Mouse (Mus musculus) heart, embryonic 14.5 days (tissue): ENCODE data around the gene Cdk9. TPM values are rescaled to one million over a fixed set of nuclear protein-coding genes. Genes with fewer than 3 reads are reported as not detected.
A peak's percentile ranks its signal among the peaks of the same experiment; 100 is the strongest.

Source experiments
- ATAC-seq: fragments of 200-750 bp; cut with Nextera tagmentation; 2 replicates; pipeline ENCODE4 v1.8.0; 2017; ENCODE audit warnings: low read depth, moderate TSS enrichment; ENCODE audit not compliant: insufficient number of reproducible peaks, insufficient read depth, low FRiP score
- H3K27ac ChIP-seq, 2 experiments: fragments of 200-500 bp in 1 of 2; fragments of 300-500 bp in 1 of 2; sonication (generic) in 1 of 2; replicated peaks in 1 of 2; 2 replicates each; pipeline ENCODE4 v1.5.1; 2012 to 2014; ENCODE audit warnings: low read depth in 2 of 2, low read length in 2 of 2, control low read depth in 1 of 2, mild to moderate bottlenecking in 1 of 2, mixed read lengths in 1 of 2; ENCODE audit not compliant: control insufficient read depth in 1 of 2, insufficient read depth in 1 of 2
- H3K27me3 ChIP-seq: fragments of 300-500 bp; sonication (generic); 2 replicates; pipeline ENCODE4 v1.6.1; 2014; ENCODE audit warnings: mild to moderate bottlenecking, low read length, control low read depth; ENCODE audit not compliant: control insufficient read depth, insufficient read depth
- H3K36me3 ChIP-seq: fragments of 300-500 bp; sonication (generic); 2 replicates; pipeline ENCODE4 v1.6.1; 2014; ENCODE audit warnings: mild to moderate bottlenecking, control low read depth, low read length, mixed read lengths; ENCODE audit not compliant: control insufficient read depth, insufficient read depth
- H3K4me1 ChIP-seq, 2 experiments: fragments of 200-500 bp in 1 of 2; fragments of 300-500 bp in 1 of 2; sonication (generic) in 1 of 2; 2 replicates each; pipeline ENCODE4 v1.6.1; 2012 to 2014; ENCODE audit warnings: low read length in 2 of 2, control low read depth in 1 of 2, mixed read lengths in 1 of 2; ENCODE audit not compliant: control insufficient read depth in 2 of 2, insufficient read depth in 2 of 2
- H3K4me2 ChIP-seq: fragments of 300-500 bp; sonication (generic); 2 replicates; pipeline ENCODE4 v1.6.1; 2014; ENCODE audit warnings: mild to moderate bottlenecking, low read length
- H3K4me3 ChIP-seq, 2 experiments: fragments of 200-500 bp in 1 of 2; fragments of 300-500 bp in 1 of 2; sonication (generic) in 1 of 2; 2 replicates each; pipeline ENCODE4 v1.5.1; 2012 to 2014; ENCODE audit warnings: low read length in 2 of 2, mild to moderate bottlenecking in 2 of 2, control low read depth in 1 of 2, low read depth in 1 of 2, moderate library complexity in 1 of 2; ENCODE audit not compliant: control insufficient read depth in 1 of 2, insufficient read depth in 1 of 2
- H3K9ac ChIP-seq: fragments of 300-500 bp; sonication (generic); 2 replicates; pipeline ENCODE4 v1.6.1; 2014; ENCODE audit warnings: mild to moderate bottlenecking, low read length
- H3K9me3 ChIP-seq: fragments of 300-500 bp; sonication (generic); 2 replicates; pipeline ENCODE4 v1.6.1; 2016; ENCODE audit warnings: low read length, control low read depth; ENCODE audit not compliant: control insufficient read depth
- WGBS: fragments of 180-500 bp; shearing (Covaris S2); extraction: QIAGEN DNeasy Blood & Tissue Kit; methylation state at CpG from one replicate; pipeline ENCODE4 v1.1.7; 2014; 5-methylcytosine and 5-hydroxymethylcytosine counted together
- polyA plus RNA-seq: library from polyadenylated mRNA; unstranded; fragments of >200 nt; fragmentation: Nextera tagmentation; extraction: Ambion mirVana; gene quantifications from 2 replicates; pipeline ENCODE4 v1.2.1, GENCODE M21; 2014

The Cdk9 gene
- polyA plus RNA-seq, 1 experiment from 2014 or later = 45.3 TPM

DNA sequence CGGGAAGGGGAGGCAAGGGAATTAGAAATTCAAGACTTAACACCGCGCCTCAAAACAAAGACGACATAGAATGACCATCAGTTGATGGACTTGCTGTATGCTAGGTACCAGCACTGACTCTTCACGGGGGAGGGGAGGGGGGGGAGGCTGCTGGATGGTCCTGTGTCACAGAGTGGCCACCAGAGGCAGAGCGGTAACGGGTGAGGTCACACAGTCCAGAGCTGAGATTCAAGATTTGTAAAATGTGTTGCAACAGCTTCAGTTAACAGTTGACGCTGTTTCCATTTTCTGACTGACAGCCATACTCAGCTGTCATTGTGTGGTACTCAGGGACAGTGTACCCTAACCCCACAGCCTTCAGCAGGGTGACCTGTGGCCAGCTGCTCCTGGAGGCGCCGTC is 39.3 kb upstream of the Cdk9 start:
- Histone ChIP-seq H3K4me2 (peak overlapping the region; percentile 75), H3K4me1 (peaks cover 0 to 4% of the 10 kb centered on the region in 2 experiments; a peak in 2 of 4 replicates), H3K9ac (no peak overlapping the region), H3K27ac (no peak overlapping the region), H3K4me3 (peak overlapping the region in 1 of 2 experiments; percentile 44; a peak in 1 of 4 replicates), H3K27me3 (no peaks in the 10 kb centered on the region), H3K9me3 (no peaks in the 10 kb centered on the region), H3K36me3 (peaks cover 72% of the 10 kb centered on the region)
- no peak for ATAC-seq
- WGBS = 61% methylated on average over 10 of the region's 10 CpGs

DNA sequence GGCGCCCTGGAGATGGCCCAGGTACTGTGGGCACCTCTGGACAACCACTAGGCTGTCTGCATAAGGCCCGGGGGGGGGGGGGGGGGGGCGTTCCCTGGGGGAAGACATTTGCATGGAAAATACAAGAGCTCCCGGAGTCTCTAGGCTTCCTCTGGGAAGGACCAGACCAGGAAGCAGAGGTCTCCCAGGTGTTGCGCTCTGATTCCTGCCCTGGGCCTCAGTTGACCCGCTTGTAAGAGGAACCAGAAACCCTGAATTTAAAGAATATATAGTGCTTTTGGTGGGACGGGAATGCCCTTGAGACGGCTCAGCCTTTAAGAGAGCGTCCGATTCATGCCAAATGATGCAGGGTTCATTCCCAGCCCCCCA is 38.8 kb upstream of the Cdk9 start:
- peak overlapping the region; percentile 68 for H3K9ac ChIP-seq
- ATAC-seq = peak; percentile 11; the same call in 1 of the 2 replicates
- 38% methylated on average over 9 of the region's 10 CpGs for WGBS
- H3K9me3 ChIP-seq = no peaks in the 10 kb centered on the region
- no peaks in the 10 kb centered on the region for H3K27me3 ChIP-seq
- peak overlapping the region; percentile 31 to 38; a peak in 2 of 4 replicates for H3K27ac ChIP-seq
- H3K4me2 ChIP-seq = peak overlapping the region; percentile 75
- peak overlapping the region; percentile 43 to 44 for H3K4me3 ChIP-seq
- H3K36me3 ChIP-seq = peaks cover 76% of the 10 kb centered on the region
- H3K4me1 ChIP-seq = peaks cover 0 to 4% of the 10 kb centered on the region in 2 experiments; a peak in 2 of 4 replicates

DNA sequence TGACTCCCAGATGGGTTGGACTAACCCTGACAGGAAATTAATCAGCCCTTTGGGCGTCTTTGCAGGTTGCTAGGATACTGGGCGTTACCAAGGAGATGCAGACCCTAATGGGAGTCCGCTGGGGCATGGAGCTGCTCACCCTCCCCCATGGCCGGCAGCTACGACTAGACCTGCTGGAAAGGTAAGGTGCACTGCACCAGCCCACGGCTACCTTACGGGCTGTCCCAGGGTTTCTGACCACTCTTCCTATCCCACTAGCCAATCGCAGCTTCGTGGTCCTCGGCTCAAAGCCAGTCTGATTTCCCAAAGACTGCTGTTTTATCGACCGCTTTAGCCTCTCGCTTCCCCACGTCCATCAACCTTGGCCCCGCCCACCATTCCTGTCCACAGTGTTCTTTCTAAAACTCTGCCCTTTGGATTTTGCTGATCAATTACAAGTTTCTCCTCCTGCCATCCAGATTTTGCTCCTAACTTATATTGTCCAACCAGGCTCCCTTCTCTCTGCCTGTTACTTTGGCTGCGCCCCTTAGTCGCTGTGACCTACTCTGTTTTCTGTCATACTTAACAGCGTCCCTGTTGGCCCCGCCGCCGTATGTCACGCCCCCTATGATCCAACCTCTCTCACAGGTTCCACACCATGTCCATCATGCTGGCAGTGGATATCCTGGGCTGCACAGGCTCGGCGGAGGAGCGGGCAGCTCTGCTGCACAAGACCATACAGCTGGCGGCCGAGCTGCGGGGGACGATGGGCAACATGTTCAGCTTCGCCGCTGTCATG is 38.2 kb upstream of the Cdk9 start:
- 22% methylated on average over 31 of the region's 31 CpGs for WGBS
- Histone ChIP-seq H3K4me2 (peak overlapping the region; percentile 75), H3K9ac (peak overlapping the region; percentile 68), H3K27me3 (no peaks in the 10 kb centered on the region), H3K4me1 (peaks cover 0 to 4% of the 10 kb centered on the region in 2 experiments; a peak in 2 of 4 replicates), H3K4me3 (peak overlapping the region; percentile 43 to 44), H3K36me3 (peaks cover 82% of the 10 kb centered on the region), H3K9me3 (no peaks in the 10 kb centered on the region), H3K27ac (peak overlapping the region; percentile 31 to 60; a peak in 2 of 4 replicates)
- peak; percentile 80 for ATAC-seq

DNA sequence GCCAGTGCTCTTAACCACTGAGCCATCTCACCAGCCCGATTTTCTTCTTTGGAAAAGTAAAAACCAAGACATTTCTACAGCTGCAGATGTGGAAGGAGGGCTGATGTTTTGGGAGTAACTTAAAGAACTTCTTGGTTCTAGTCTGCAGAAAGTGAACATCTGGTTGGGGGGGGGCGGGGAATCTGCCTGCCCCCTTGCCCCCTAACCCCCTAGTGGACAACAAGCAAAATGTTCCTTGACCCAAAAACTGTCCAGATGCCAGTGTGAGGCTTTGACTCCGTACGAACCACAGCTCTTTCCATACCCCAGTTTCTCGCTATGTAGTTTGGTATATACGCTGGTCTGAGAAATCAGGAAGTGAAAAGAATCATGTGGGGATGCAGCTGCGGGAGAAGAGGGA is 37.3 kb upstream of the Cdk9 start:
- peaks cover 87% of the 10 kb centered on the region for H3K36me3 ChIP-seq
- 69% methylated on average over 7 of the region's 7 CpGs for WGBS

GRCm38 (mm10) chr2:32749082-32749481 is 36.2 kb upstream of the Cdk9 start:
- no peak for ATAC-seq
- Histone ChIP-seq H3K9ac (no peak overlapping the region), H3K27me3 (no peaks in the 10 kb centered on the region), H3K27ac (no peak overlapping the region), H3K4me2 (no peak overlapping the region), H3K36me3 (peaks cover 86% of the 10 kb centered on the region), H3K9me3 (no peaks in the 10 kb centered on the region), H3K4me1 (peaks cover 0 to 4% of the 10 kb centered on the region in 2 experiments; a peak in 2 of 4 replicates), H3K4me3 (no peak overlapping the region)
- 78% methylated on average over 16 of the region's 16 CpGs for WGBS

More for the DNA sequence above, 37.3 kb upstream of the Cdk9 start:
- Histone ChIP-seq H3K27me3 (no peaks in the 10 kb centered on the region), H3K9me3 (no peaks in the 10 kb centered on the region), H3K4me3 (no peak overlapping the region), H3K4me1 (peaks cover 0 to 4% of the 10 kb centered on the region in 2 experiments; a peak in 2 of 4 replicates), H3K9ac (no peak overlapping the region), H3K4me2 (no peak overlapping the region), H3K27ac (no peak overlapping the region)
- ATAC-seq = no peak

DNA sequence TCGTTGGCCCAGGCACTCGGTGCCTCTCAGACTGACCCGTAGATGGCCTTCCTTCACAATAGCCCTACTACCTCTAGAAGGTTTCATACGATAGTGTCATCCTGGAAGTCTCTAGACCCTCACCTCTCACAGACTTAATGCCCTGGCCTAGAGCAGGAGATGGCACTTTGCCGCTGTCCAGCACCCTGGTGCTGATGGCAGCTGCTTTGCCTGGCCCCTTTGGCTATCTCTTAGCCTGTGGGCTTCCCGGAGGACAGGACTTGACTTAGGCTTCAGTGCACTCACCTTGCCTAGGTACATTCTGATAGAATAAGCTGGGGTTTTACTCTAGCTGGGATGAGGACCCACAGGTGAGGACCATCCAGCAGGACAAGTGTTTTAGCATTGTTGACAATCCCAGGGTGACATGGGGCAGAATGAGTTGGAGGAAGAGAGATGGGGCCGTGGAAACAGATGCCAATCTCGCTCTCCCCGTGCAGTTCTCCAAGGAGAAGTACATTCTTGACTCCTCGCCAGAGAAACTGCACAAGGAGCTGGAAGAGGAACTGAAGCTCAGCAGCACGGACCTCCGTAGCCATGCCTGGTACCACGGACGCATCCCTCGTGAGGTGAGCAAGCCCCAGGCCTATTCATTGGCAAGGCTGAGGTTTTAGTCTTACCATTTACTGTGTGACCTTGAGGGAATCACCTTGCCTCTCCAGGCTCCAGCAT is 31.6 kb upstream of the Cdk9 start:
- Histone ChIP-seq H3K36me3 (peaks cover 54% of the 10 kb centered on the region), H3K9me3 (no peaks in the 10 kb centered on the region), H3K4me2 (no peak overlapping the region), H3K9ac (no peak overlapping the region), H3K4me1 (peaks cover 6 to 10% of the 10 kb centered on the region in 2 experiments), H3K27me3 (peaks cover 38% of the 10 kb centered on the region), H3K4me3 (no peak overlapping the region), H3K27ac (no peak overlapping the region)
- ATAC-seq = no peak
- WGBS = 64% methylated on average over 15 of the region's 15 CpGs

GRCm38 (mm10) chr2:32742173-32742531 is 29.3 kb upstream of the Cdk9 start:
- Histone ChIP-seq H3K27me3 (peaks cover 38% of the 10 kb centered on the region), H3K4me3 (peak overlapping the region; percentile 43 to 47), H3K9ac (peak overlapping the region; percentile 69; the same call in 1 of the 2 replicates), H3K27ac (no peak overlapping the region), H3K9me3 (no peaks in the 10 kb centered on the region), H3K4me2 (peak overlapping the region; percentile 76), H3K4me1 (peaks cover 6 to 10% of the 10 kb centered on the region in 2 experiments), H3K36me3 (peaks cover 35% of the 10 kb centered on the region)
- WGBS = 15% methylated on average over 18 of the region's 18 CpGs
- ATAC-seq = no peak
